Mouse (Mus musculus) erythroid progenitor cell, adult 5-6 weeks (primary cell): Measurements from ENCODE around the gene Ubald1. TPM values are rescaled to one million over a fixed set of nuclear protein-coding genes. Genes with fewer than 3 reads are reported as not detected.

Source experiments
- ATAC-seq: replicated peaks from 2 replicates; pipeline ENCODE4 v1.8.0; 2016; ENCODE audit warnings: moderate number of reproducible peaks, mild to moderate bottlenecking, moderate TSS enrichment, inconsistent platforms; ENCODE audit not compliant: poor library complexity, low FRiP score, severe bottlenecking
- total RNA-seq, 2 experiments: library from RNA; stranded (forward) in 1 of 2; stranded (reverse) in 1 of 2; fragments of 150-400 nt in 1 of 2; fragments of 186-747, 209-891 nt in 1 of 2; gene quantifications; 2 replicates each; pipeline versions ENCODE4 v1.2.3 to v1.2.4; 2015 to 2017; ENCODE audit warnings: low replicate concordance in 2 of 2

Ubald1 gene
- total RNA-seq, 2 experiments from 2014 or later = 0.91 to 10.1 TPM

- ATAC-seq = no peak
These were observed 50.7 kb downstream of the Ubald1 start for GRCm38 (mm10) chr16:4829271-4829900.

GRCm38 (mm10) chr16:4827639-4828038 is 52.5 kb downstream of the Ubald1 start:
- no peak for ATAC-seq

Other genes starting within 250 kb of the Ubald1 start
- not detected in 2 replicates for gene Vasn, start 240.4 kb downstream of the Ubald1 start, total RNA-seq (2015; ENCODE audit: low replicate concordance)
- gene Vasn, start 240.4 kb downstream of the Ubald1 start, total RNA-seq (2017; ENCODE audit: low replicate concordance) = not detected in 2 replicates
- gene Dnaja3, start 240.3 kb downstream of the Ubald1 start, total RNA-seq (2015; ENCODE audit: low replicate concordance) = 10.1 and 12.6 TPM in 2 replicates
- gene Dnaja3, start 240.3 kb downstream of the Ubald1 start, total RNA-seq (2017; ENCODE audit: low replicate concordance) = 10.9 and 14.3 TPM in 2 replicates
- 19.8 and 36.5 TPM in 2 replicates for gene Coro7, start 200.5 kb downstream of the Ubald1 start, total RNA-seq (2015; ENCODE audit: low replicate concordance)
- gene Coro7, start 200.5 kb downstream of the Ubald1 start, total RNA-seq (2017; ENCODE audit: low replicate concordance) = 7.3 and 14.8 TPM in 2 replicates
- gene Nmral1, start 161.0 kb downstream of the Ubald1 start, total RNA-seq (2015; ENCODE audit: low replicate concordance) = 22.2 and 37.8 TPM in 2 replicates
- gene Nmral1, start 161.0 kb downstream of the Ubald1 start, total RNA-seq (2017; ENCODE audit: low replicate concordance) = 24.3 and 41.7 TPM in 2 replicates
- gene Hmox2, start 154.0 kb downstream of the Ubald1 start, total RNA-seq (2015; ENCODE audit: low replicate concordance) = 10.1 and 13.0 TPM in 2 replicates
- 8.5 and 13.0 TPM in 2 replicates for gene Hmox2, start 154.0 kb downstream of the Ubald1 start, total RNA-seq (2017; ENCODE audit: low replicate concordance)
- 2.5 and 6.1 TPM in 2 replicates for gene Cdip1, start 90.0 kb downstream of the Ubald1 start, total RNA-seq (2015; ENCODE audit: low replicate concordance)
- 4.5 TPM in 2 replicates for gene Cdip1, start 90.0 kb downstream of the Ubald1 start, total RNA-seq (2017; ENCODE audit: low replicate concordance)
- gene 4930562C15Rik, start 44.9 kb downstream of the Ubald1 start, total RNA-seq (2015; ENCODE audit: low replicate concordance) = not detected in 2 replicates
- gene 4930562C15Rik, start 44.9 kb downstream of the Ubald1 start, total RNA-seq (2017; ENCODE audit: low replicate concordance) = not detected in 2 replicates
- gene Mgrn1, start 5.9 kb upstream of the Ubald1 start, total RNA-seq (2015; ENCODE audit: low replicate concordance) = 8.6 and 10.5 TPM in 2 replicates
- 0.38 and 2.2 TPM in 2 replicates for gene Mgrn1, start 5.9 kb upstream of the Ubald1 start, total RNA-seq (2017; ENCODE audit: low replicate concordance)
- gene Nudt16l1, start 58.4 kb upstream of the Ubald1 start, total RNA-seq (2015; ENCODE audit: low replicate concordance) = 4.2 and 9.4 TPM in 2 replicates
- gene Nudt16l1, start 58.4 kb upstream of the Ubald1 start, total RNA-seq (2017; ENCODE audit: low replicate concordance) = 0.53 and 5.8 TPM in 2 replicates
- gene Anks3, start 83.9 kb upstream of the Ubald1 start, total RNA-seq (2015; ENCODE audit: low replicate concordance) = 13.0 and 20.9 TPM in 2 replicates
- 15.3 and 28.9 TPM in 2 replicates for gene Anks3, start 83.9 kb upstream of the Ubald1 start, total RNA-seq (2017; ENCODE audit: low replicate concordance)
- gene Sept12, start 117.5 kb upstream of the Ubald1 start, total RNA-seq (2015; ENCODE audit: low replicate concordance) = not detected in 2 replicates
- gene Sept12, start 117.5 kb upstream of the Ubald1 start, total RNA-seq (2017; ENCODE audit: low replicate concordance) = 0.39 TPM in 1 of 2 replicates, not detected in the other
- not detected in 2 replicates for gene Smim22, start 127.0 kb upstream of the Ubald1 start, total RNA-seq (2015; ENCODE audit: low replicate concordance)
- not detected in 2 replicates for gene Smim22, start 127.0 kb upstream of the Ubald1 start, total RNA-seq (2017; ENCODE audit: low replicate concordance)
- gene Rogdi, start 133.2 kb upstream of the Ubald1 start, total RNA-seq (2015; ENCODE audit: low replicate concordance) = 13.0 and 19.7 TPM in 2 replicates
- 4.9 and 10.9 TPM in 2 replicates for gene Rogdi, start 133.2 kb upstream of the Ubald1 start, total RNA-seq (2017; ENCODE audit: low replicate concordance)
- gene Glyr1, start 169.5 kb upstream of the Ubald1 start, total RNA-seq (2015; ENCODE audit: low replicate concordance) = 28.8 and 47.8 TPM in 2 replicates
- gene Glyr1, start 169.5 kb upstream of the Ubald1 start, total RNA-seq (2017; ENCODE audit: low replicate concordance) = 45.9 and 49.9 TPM in 2 replicates
- 28.1 and 41.8 TPM in 2 replicates for gene Ubn1, start 169.7 kb upstream of the Ubald1 start, total RNA-seq (2015; ENCODE audit: low replicate concordance)
- 50.9 and 75.1 TPM in 2 replicates for gene Ubn1, start 169.7 kb upstream of the Ubald1 start, total RNA-seq (2017; ENCODE audit: low replicate concordance)